Mouse (Mus musculus): ENCODE data around the gene Nkrf. TPM values are rescaled to one million over a fixed set of nuclear protein-coding genes. Genes with fewer than 3 reads are reported as not detected.

The Nkrf gene
- total RNA-seq (2021), result 1 to 10 TPM; 7.0 to 7.9 TPM
- long read RNA-seq, experiment 1, partial matches to known transcripts, result 2 of 3 reads
- long read RNA-seq, experiment 1, other reads (novel, unspliced or antisense), result 0 of 3 reads
- long read RNA-seq, experiment 2, result 0 reads

- DNase-seq, result peak; percentile 49
Measured at GRCm38 (mm10) chrX:36902321-36903114, at the start of gene Nkrf. TSS of gene Nkrf (minus strand) at chrX:36902899.

DNA sequence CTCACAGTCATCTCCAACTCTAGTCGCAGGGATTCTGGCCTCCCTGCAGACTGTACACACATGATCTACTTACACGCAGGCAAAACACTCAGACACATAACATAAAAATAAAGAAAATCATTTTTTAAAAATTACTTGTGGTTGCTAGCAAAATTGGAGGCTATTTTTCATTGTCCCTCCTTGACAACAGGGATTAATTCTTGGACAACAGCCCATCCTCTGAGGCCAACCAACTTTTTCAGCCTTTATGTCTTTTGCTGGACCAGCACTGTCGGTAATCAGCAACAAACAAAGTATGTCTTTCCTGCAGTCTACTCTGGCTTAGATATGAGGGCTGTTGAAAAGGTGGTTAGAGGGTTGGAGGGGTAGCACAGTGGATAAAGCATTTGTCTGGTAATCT, 38.4 kb upstream of the Nkrf start:
- DNase-seq, result no peak

GRCm38 (mm10) chrX:36939806-36940413, 37.2 kb upstream of the Nkrf start:
- DNase-seq, result peak; percentile 65

GRCm38 (mm10) chrX:36935326-36935966, 32.7 kb upstream of the Nkrf start:
- DNase-seq, result no peak

DNA sequence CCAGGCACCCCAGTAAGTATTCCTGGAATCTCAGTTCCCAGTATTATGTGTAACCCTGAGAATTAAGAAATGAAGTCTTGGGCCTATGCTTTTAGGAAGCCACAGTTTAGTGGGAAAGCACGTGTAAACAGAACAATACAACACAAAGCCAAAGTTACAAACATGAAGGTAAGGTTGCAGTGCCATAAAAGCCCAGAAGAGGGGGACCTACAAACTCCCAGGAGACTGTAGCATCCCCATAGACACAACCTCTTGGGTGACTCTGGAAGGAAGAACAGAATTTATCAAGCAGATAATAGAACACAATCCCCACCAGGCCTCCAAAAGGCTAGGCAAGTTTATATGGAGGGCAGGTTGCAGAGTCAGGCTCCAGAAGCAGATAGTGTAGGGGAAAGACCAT, 27.9 kb upstream of the Nkrf start:
- DNase-seq, result peak; percentile 8

GRCm38 (mm10) chrX:36929694-36930093, 27.0 kb upstream of the Nkrf start:
- DNase-seq, result no peak

DNA sequence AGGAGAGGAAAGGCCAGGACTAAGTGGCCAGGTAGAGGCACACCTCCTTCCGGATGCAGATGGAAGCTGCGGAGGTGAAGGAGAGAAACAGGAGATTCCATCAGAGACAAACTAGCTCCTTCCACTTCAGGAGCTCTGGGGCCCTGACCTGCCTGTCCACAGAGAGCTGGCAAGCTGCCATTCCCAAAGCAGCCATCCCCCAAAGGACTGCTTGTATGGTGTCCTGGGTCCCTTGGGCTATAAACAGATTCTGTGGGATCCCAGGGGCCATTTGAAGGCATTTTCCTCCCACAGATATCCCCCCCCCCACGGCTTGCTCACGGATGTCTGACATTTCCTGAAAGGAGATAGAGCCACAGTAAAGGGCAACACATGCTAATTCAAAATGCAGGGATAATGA, 26.1 kb upstream of the Nkrf start:
- DNase-seq, result no peak

- DNase-seq, result no peak
Measured at GRCm38 (mm10) chrX:36921346-36921745, 18.6 kb upstream of the Nkrf start.

GRCm38 (mm10) chrX:36917749-36918148, 15.1 kb upstream of the Nkrf start:
- DNase-seq, result no peak

GRCm38 (mm10) chrX:36911343-36911742, 8.6 kb upstream of the Nkrf start:
- peak; percentile 68 for DNase-seq

DNA sequence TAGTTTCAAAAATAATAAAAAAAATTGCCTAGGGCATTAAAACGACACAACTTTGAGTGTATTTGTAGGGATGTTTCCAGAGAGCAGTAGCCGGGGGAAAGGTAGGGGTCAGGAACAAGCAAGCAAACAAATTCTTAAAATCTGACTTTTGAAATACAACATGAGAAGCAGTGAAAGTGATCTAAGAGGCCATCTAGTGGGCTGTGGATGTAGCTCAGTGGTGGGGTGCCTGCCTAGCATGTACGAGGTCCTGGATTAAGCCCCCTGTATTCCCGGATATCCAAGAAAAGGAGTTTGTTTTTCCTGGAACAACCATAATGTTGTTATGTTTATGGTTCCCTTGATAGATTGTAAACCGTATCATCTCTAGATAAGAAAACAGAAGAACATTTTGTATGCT, 3.8 kb upstream of the Nkrf start:
- DNase-seq, result no peak

DNA sequence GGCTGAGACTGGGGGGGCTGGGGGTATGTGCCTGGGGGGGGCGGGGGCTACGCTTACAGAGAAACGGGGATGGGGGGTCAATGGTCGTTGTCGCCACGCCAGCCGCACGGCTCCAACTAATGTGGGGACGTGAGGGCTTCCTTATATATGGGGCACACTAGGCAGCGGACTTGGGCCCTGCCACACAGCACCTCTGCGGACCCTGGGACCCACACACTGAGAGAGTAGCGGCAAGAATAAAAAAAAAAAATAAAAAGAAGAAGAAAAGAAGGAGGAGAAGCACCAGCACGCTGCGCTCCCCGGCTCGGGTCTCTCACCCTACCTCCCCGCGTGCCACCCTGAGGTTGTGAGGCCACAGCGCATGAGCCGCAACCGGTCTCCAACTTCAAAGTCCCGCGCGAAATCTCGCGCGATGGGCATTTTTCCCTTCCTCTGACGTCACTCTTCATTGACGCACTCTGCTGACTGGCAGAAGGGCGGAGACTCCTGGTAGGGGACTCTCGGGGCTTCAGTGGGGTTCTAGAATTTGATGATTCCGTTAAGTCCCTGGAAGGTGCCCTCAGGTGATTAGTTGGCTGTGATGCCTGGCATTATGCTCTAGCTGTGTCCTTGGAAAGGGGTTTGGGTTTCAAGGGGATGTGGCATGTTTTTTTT, 543 bp upstream of the Nkrf start:
- peak; percentile 91 for DNase-seq

DNA sequence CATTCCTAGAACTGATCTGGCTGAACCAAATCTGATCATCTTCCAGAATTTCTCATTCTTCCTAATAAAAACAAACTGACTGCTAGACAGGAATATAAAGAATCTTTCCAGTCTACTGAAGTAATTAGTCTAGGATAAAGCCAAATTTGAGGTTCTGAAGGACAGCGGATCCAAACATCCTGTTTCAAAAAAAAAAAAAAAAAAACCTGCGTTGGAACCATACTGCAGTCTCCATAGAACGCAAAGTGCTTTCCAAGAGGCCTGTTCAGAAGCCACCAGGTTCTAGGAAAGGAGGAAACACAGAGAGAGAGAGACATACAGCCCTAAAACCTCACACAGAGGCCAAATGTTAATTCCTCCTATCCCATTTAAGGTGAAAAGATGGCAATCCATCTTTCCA, 1.0 kb downstream of the Nkrf start:
- no peak for DNase-seq

GRCm38 (mm10) chrX:36898931-36899330, 3.8 kb downstream of the Nkrf start:
- DNase-seq, result peak; percentile 4

DNA sequence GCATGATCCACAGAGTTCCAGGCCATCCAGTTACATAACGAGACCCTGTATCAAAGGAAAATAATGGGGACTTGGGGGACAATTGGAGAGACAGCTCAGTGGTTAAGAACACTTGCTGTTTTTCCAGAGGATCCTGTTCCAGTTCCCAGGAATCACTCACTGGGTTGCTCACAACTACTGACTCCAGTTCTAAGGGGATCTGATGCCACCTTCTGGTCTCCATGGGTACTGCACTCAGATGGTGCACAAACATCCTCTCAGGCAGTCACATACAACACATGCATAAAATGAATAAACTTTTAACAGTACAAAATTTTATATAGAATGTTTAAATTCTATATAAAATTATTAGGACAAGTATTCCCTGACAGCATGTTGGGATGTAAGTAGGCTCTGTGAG, 18.0 kb downstream of the Nkrf start:
- DNase-seq, result peak; percentile 3

DNA sequence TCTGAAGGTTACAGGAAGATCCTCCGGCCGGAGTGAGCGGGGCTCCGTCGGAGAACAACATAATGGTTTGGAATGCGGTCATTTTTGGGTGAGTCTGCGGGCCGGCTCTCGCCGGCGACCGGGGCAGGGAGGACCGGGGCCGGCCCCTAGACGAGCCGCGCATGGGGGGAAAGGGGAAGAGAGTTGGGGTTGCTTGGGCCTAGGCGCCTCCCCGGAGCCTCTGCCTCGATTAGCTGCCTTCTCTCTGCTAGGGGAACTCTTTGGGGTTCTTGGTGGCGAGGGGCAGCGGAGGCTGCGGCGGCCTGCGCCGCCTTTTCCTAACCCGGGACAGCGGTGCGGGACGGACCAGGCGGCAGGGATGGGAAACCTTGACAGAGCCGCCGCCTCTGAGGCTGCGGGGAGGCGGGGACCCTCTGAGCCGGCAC, 28.0 kb downstream of the Nkrf start:
- DNase-seq, result no peak

GRCm38 (mm10) chrX:36874178-36874696, 28.5 kb downstream of the Nkrf start:
- DNase-seq, result peak; percentile 94

DNA sequence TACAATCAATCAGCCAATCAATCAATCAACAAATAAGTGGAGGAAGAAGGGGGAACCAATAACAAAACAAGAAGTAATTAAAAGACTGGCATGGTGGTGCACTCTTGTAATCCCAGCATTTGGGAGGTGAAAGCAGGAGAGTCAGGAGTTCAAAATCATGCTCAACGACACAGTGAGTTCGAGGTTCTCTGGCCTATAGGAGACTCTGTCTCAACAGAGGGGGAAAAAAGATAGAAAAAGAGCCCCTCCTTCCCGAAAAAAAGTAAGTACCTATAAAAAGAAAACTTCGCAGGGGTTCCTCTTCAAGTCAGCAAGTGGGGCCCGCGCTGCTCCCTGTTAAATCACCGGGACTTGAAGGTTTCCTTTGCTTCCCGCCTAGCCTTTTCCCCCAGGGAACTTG, 28.9 kb downstream of the Nkrf start, which contains the start of the genes Ube2a and C330007P06Rik:
Gene Ube2a, plus strand, starts transcription at position 136 of the 400 bp plus-strand sequence.
Gene C330007P06Rik, minus strand, starts transcription at position 347 of the 400 bp plus-strand sequence.
- no peak for DNase-seq

DNA sequence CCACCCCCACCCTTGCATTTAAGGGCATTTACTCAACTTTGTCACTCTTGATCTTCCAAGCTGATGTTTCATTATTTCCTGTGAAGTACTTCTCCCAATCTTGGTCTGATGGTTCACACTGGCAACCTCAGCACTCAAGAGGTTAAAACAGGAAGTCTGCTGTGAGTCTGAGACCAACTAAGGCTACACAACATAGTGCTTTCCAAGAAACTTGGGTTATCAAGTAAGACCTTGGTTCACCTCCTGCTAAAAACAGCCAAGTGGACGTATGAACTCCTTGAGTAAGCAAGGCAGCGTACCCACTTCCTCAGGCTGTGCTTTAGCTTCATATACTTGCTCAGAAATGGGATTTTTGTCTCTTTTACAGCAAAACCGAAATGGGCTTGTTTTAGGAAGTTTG, 32.3 kb downstream of the Nkrf start:
- no peak for DNase-seq

GRCm38 (mm10) chrX:36864609-36865328, 37.9 kb downstream of the Nkrf start:
- DNase-seq, result no peak

Data from adrenal gland, postnatal 10 days (tissue).